Mouse (Mus musculus): Measurements from ENCODE around the gene Cln6. TPM values are rescaled to one million over a fixed set of nuclear protein-coding genes. Genes with fewer than 3 reads are reported as not detected.
"Not testable (repeated sequence)": the region's sequence is repeated elsewhere in the genome, so short reads cannot be mapped to it uniquely, and the experiment has no call there.

The Cln6 gene
- total RNA-seq, 2 experiments from 2014 or later: 10.3 to 10.6 TPM

GRCm38 (mm10) chr9:62827939-62828652 is 10.5 kb upstream of the Cln6 start:
- DNase-seq: no peak
- intact Hi-C loops (cut with DNase I; ENCODE audit: low total_unique reads): no loop called here

GRCm38 (mm10) chr9:62828662-62829086 is 9.9 kb upstream of the Cln6 start:
- intact Hi-C loops (cut with DNase I; ENCODE audit: low total_unique reads): no loop called here

GRCm38 (mm10) chr9:62829877-62830276 is 8.7 kb upstream of the Cln6 start:
- intact Hi-C loops (cut with DNase I; ENCODE audit: low total_unique reads): no loop called here
- DNase-seq: no peak

More at GRCm38 (mm10) chr9:62828662-62829086, 9.9 kb upstream of the Cln6 start:
- peak; percentile 95 for DNase-seq

GRCm38 (mm10) chr9:62834906-62835305 is 3.7 kb upstream of the Cln6 start:
- intact Hi-C loops (cut with DNase I; ENCODE audit: low total_unique reads): no loop called here
- no peak for DNase-seq

- intact Hi-C loops (cut with DNase I; ENCODE audit: low total_unique reads): no loop called here
- no peak for DNase-seq
These were observed 2.7 kb upstream of the Cln6 start for GRCm38 (mm10) chr9:62835705-62836446.

- DNase-seq: no peak
These were observed 974 bp upstream of the Cln6 start for GRCm38 (mm10) chr9:62837611-62838010.

GRCm38 (mm10) chr9:62838146-62838505 is 459 bp upstream of the Cln6 start:
- DNase-seq: no peak
- intact Hi-C loops (cut with DNase I; ENCODE audit: low total_unique reads): no loop called here

More at GRCm38 (mm10) chr9:62837611-62838010, 974 bp upstream of the Cln6 start:
- intact Hi-C loops (cut with DNase I; ENCODE audit: low total_unique reads): no loop called here

GRCm38 (mm10) chr9:62839172-62839770 is 686 bp downstream of the Cln6 start:
- intact Hi-C loops (cut with DNase I; ENCODE audit: low total_unique reads): no loop called here
- no peak for DNase-seq

- DNase-seq: no peak
- intact Hi-C loops (cut with DNase I; ENCODE audit: low total_unique reads): loop anchor here (10.0 kb wide), 1 partner anchor 131 kb away; no protein-coding TSS in a partner anchor
These were observed 4.9 kb downstream of the Cln6 start for GRCm38 (mm10) chr9:62843356-62844024.

GRCm38 (mm10) chr9:62844461-62844860 is 5.9 kb downstream of the Cln6 start:
- no peak for DNase-seq
- intact Hi-C loops (cut with DNase I; ENCODE audit: low total_unique reads): loop anchor here (10.0 kb wide), 1 partner anchor 130 kb away; no protein-coding TSS in a partner anchor

- intact Hi-C loops (cut with DNase I; ENCODE audit: low total_unique reads): loop anchor here (2.0 to 10.0 kb wide), 2 partner anchors 127 to 277 kb away; no protein-coding TSS in a partner anchor
- peak; percentile 85 for DNase-seq
These were observed 9.1 kb downstream of the Cln6 start for GRCm38 (mm10) chr9:62847694-62848093.

- DNase-seq: no peak
- intact Hi-C loops (cut with DNase I; ENCODE audit: low total_unique reads): loop anchor here (10.0 kb wide), 1 partner anchor 126 kb away; no protein-coding TSS in a partner anchor
These were observed 10.1 kb downstream of the Cln6 start for GRCm38 (mm10) chr9:62848641-62849040.

- intact Hi-C loops (cut with DNase I; ENCODE audit: low total_unique reads): no loop called here
- no peak for DNase-seq
These were observed 13.0 kb downstream of the Cln6 start for GRCm38 (mm10) chr9:62851571-62851970.

- intact Hi-C loops (cut with DNase I; ENCODE audit: low total_unique reads): no loop called here
These were observed 15.9 kb downstream of the Cln6 start for GRCm38 (mm10) chr9:62854483-62854882.

GRCm38 (mm10) chr9:62857216-62857615 is 18.6 kb downstream of the Cln6 start:
- no peak for DNase-seq
- intact Hi-C loops (cut with DNase I; ENCODE audit: low total_unique reads): no loop called here

More at GRCm38 (mm10) chr9:62854483-62854882, 15.9 kb downstream of the Cln6 start:
- no peak for DNase-seq

GRCm38 (mm10) chr9:62857719-62858261 is 19.2 kb downstream of the Cln6 start, which contains the start of gene Calml4:
Gene Calml4, plus strand, starts transcription at chr9:62858080.
- DNase-seq: peak; percentile 89
- intact Hi-C loops (cut with DNase I; ENCODE audit: low total_unique reads): no loop called here

- intact Hi-C loops (cut with DNase I; ENCODE audit: low total_unique reads): no loop called here
- no peak for DNase-seq
These were observed 19.9 kb downstream of the Cln6 start for GRCm38 (mm10) chr9:62858266-62859019.

- DNase-seq; intact Hi-C loops (cut with DNase I; ENCODE audit: low total_unique reads): not testable (repeated sequence)
These were observed 21.5 kb downstream of the Cln6 start for GRCm38 (mm10) chr9:62860102-62860501.

- intact Hi-C loops (cut with DNase I; ENCODE audit: low total_unique reads): no loop called here
- DNase-seq: peak; percentile 3
These were observed 22.3 kb downstream of the Cln6 start for GRCm38 (mm10) chr9:62860866-62861265.
